Mouse (Mus musculus): ENCODE results near the gene Skap1.
"Not testable (repeated sequence)": the region's sequence is repeated elsewhere in the genome, so short reads cannot be mapped to it uniquely, and the experiment has no call there.

The Skap1 gene

GRCm38 (mm10) chr11:96781425-96781824, 317.0 kb downstream of the Skap1 start:
- no peak for DNase-seq (ENCODE audit: low read depth, low spot score)

GRCm38 (mm10) chr11:96784847-96785246, 320.5 kb downstream of the Skap1 start:
- not testable (repeated sequence) for DNase-seq (ENCODE audit: low read depth, low spot score)

GRCm38 (mm10) chr11:96786731-96787450, 322.5 kb downstream of the Skap1 start:
- DNase-seq (ENCODE audit: low read depth, low spot score) = no peak

- DNase-seq (ENCODE audit: low read depth, low spot score) = peak; percentile 82
Observed at GRCm38 (mm10) chr11:96788871-96789795, 324.7 kb downstream of the Skap1 start, which contains the start of gene Cbx1. Cbx1 (plus strand) TSS chr11:96789127.

GRCm38 (mm10) chr11:96789990-96790389, 325.6 kb downstream of the Skap1 start:
- no peak for DNase-seq (ENCODE audit: low read depth, low spot score)

- no peak for DNase-seq (ENCODE audit: low read depth, low spot score)
Observed at GRCm38 (mm10) chr11:96790681-96791080, 326.3 kb downstream of the Skap1 start.

- no peak for DNase-seq (ENCODE audit: low read depth, low spot score)
Observed at GRCm38 (mm10) chr11:96795491-96795890, 331.1 kb downstream of the Skap1 start.

GRCm38 (mm10) chr11:96796081-96796480, 331.7 kb downstream of the Skap1 start:
- no peak for DNase-seq (ENCODE audit: low read depth, low spot score)

GRCm38 (mm10) chr11:96796586-96796985, 332.2 kb downstream of the Skap1 start:
- DNase-seq (ENCODE audit: low read depth, low spot score) = no peak

GRCm38 (mm10) chr11:96799511-96799910, 335.1 kb downstream of the Skap1 start:
- DNase-seq (ENCODE audit: low read depth, low spot score) = no peak

GRCm38 (mm10) chr11:96805606-96806005, 341.2 kb downstream of the Skap1 start:
- DNase-seq (ENCODE audit: low read depth, low spot score) = no peak

- DNase-seq (ENCODE audit: low read depth, low spot score) = no peak
Observed at GRCm38 (mm10) chr11:96808066-96808465, 343.7 kb downstream of the Skap1 start.
